Mouse (Mus musculus) C2C12 (cell line): ENCODE results near the gene Cxcl9.

Experiments used
- CEBPB ChIP-seq: IDR thresholded peaks from one replicate; pipeline ENCODE4 v1.6.1; 2011; ENCODE audit warnings: low read depth, mild to moderate bottlenecking, control low read depth, moderate library complexity
- CTCF ChIP-seq: IDR thresholded peaks from one replicate; pipeline ENCODE4 v1.5.1; 2011; ENCODE audit not compliant: control insufficient read depth, insufficient read depth, insufficient read length
- MAX ChIP-seq: IDR thresholded peaks from one replicate; pipeline ENCODE4 v1.6.1; 2011; ENCODE audit warnings: mild to moderate bottlenecking, control low read depth
- MYOD1 ChIP-seq: IDR thresholded peaks from one replicate; pipeline ENCODE4 v1.6.1; 2011; ENCODE audit warnings: low read depth; ENCODE audit not compliant: control insufficient read depth, insufficient read length
- MYOG ChIP-seq: IDR thresholded peaks from one replicate; pipeline ENCODE4 v1.6.1; 2011; ENCODE audit not compliant: control insufficient read depth, insufficient read length; ENCODE audit errors: extremely low read depth
- USF1 ChIP-seq: IDR thresholded peaks from one replicate; pipeline ENCODE4 v1.6.1; 2011; ENCODE audit warnings: low read depth, mild to moderate bottlenecking, control low read depth, moderate library complexity

DNA sequence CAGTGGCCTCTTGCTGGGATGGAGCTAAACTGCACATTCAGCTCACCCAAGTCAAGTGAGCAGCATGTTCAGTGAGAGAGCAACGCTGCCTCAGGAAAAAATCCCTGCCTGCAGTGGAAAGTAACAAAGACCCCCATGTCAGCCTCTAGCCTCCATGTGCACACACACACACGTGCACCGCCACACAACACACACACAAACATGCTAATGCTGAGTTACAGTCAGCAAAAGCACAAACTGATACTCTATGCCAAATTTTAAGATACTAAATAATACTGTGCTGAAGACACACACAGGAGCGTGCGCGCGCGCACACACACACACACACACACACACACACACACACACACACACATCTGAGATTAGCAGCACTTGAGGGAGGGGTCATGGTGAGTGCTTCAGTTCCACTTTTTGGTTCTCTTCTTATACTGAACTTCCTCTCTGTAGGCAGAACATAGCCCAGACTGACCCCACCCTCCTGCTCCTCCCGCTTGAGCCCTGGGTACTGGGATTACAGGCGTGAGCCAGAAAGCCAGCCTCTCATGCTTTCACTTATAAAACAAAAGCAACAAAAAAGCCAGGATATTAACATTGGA lies 48.8 kb downstream of the Cxcl9 start:
- TF ChIP-seq CTCF (no peak), CEBPB (no peak), MYOG (no peak), MAX (no peak), MYOD1 (no peak), USF1 (no peak)
